Mouse (Mus musculus) myocyte (in vitro differentiated cells): Measurements from ENCODE around the gene Rtl10. TPM values are rescaled to one million over a fixed set of nuclear protein-coding genes. Genes with fewer than 3 reads are reported as not detected.

Source experiments
- H3K27me3 ChIP-seq: one replicate; pipeline ENCODE4 v1.6.1; 2011; ENCODE audit not compliant: control insufficient read depth, insufficient read depth, insufficient read length
- H3K36me3 ChIP-seq: one replicate; pipeline ENCODE4 v1.6.1; 2011; ENCODE audit not compliant: control insufficient read depth, insufficient read depth
- H3K4me2 ChIP-seq: one replicate; pipeline ENCODE4 v1.6.1; 2011; ENCODE audit warnings: low read depth, control low read depth
- H3K4me3 ChIP-seq: one replicate; pipeline ENCODE4 v1.5.1; 2011; ENCODE audit warnings: mild to moderate bottlenecking, control low read depth, moderate library complexity
- H3K79me2 ChIP-seq: one replicate; pipeline ENCODE4 v1.6.1; 2011; ENCODE audit not compliant: control insufficient read depth, insufficient read depth
- H3ac ChIP-seq: one replicate; pipeline ENCODE4 v1.6.1; 2011; ENCODE audit not compliant: control insufficient read depth, insufficient read length
- CEBPB ChIP-seq: IDR thresholded peaks from 2 replicates; pipeline ENCODE4 v1.6.1; 2011; ENCODE audit warnings: mild to moderate bottlenecking, moderate library complexity; ENCODE audit not compliant: poor library complexity, insufficient read depth, severe bottlenecking
- E2F4 ChIP-seq: IDR thresholded peaks from one replicate; pipeline ENCODE4 v1.6.1; 2011; ENCODE audit warnings: mild to moderate bottlenecking, control low read depth, moderate library complexity; ENCODE audit not compliant: insufficient read depth
- MAX ChIP-seq: IDR thresholded peaks from one replicate; pipeline ENCODE4 v1.6.1; 2011; ENCODE audit warnings: low read depth, mild to moderate bottlenecking, control low read depth
- MYOD1 ChIP-seq, 3 experiments: IDR thresholded peaks; one replicate each; pipeline ENCODE4 v1.6.1; 2011; ENCODE audit warnings: control low read depth in 2 of 3, low read depth in 2 of 3, mild to moderate bottlenecking in 2 of 3, moderate library complexity in 1 of 3; ENCODE audit not compliant: insufficient read length in 2 of 3, control insufficient read depth in 1 of 3
- MYOG ChIP-seq, 3 experiments: IDR thresholded peaks; one replicate each; pipeline ENCODE4 v1.6.1; 2011; ENCODE audit warnings: control low read depth in 2 of 3, low read depth in 2 of 3, mild to moderate bottlenecking in 2 of 3; ENCODE audit not compliant: insufficient read length in 2 of 3, control insufficient read depth in 1 of 3, insufficient read depth in 1 of 3
- POLR2A ChIP-seq: IDR thresholded peaks from one replicate; pipeline ENCODE4 v1.6.1; 2011; ENCODE audit warnings: low read depth, mild to moderate bottlenecking, control low read depth, moderate library complexity; ENCODE audit not compliant: insufficient read length
- POLR2AphosphoS2 ChIP-seq: IDR thresholded peaks from one replicate; pipeline ENCODE4 v1.6.1; 2011; ENCODE audit warnings: low read depth, control low read depth; ENCODE audit not compliant: insufficient read length
- REST ChIP-seq: IDR thresholded peaks from one replicate; pipeline ENCODE4 v1.6.1; 2011; ENCODE audit warnings: mild to moderate bottlenecking, control low read depth, moderate library complexity; ENCODE audit not compliant: insufficient read depth, insufficient read length
- SRF ChIP-seq: IDR thresholded peaks from one replicate; pipeline ENCODE4 v1.6.1; 2011; ENCODE audit warnings: low read depth; ENCODE audit not compliant: control insufficient read depth, insufficient read length
- TCF3 ChIP-seq: IDR thresholded peaks from one replicate; pipeline ENCODE4 v1.6.1; 2011; ENCODE audit warnings: low read depth, control low read depth; ENCODE audit not compliant: insufficient read length
- polyA plus RNA-seq: library from polyadenylated mRNA; unstranded; fragments of >200 nt; fragmentation: generic; extraction: Trizol; gene quantifications from one replicate; pipeline ENCODE4 v1.2.1, GENCODE M21; 2012; ENCODE audit warnings: missing spikeins

Gene Rtl10
- polyA plus RNA-seq, 1 experiment, result 2.7 TPM

DNA sequence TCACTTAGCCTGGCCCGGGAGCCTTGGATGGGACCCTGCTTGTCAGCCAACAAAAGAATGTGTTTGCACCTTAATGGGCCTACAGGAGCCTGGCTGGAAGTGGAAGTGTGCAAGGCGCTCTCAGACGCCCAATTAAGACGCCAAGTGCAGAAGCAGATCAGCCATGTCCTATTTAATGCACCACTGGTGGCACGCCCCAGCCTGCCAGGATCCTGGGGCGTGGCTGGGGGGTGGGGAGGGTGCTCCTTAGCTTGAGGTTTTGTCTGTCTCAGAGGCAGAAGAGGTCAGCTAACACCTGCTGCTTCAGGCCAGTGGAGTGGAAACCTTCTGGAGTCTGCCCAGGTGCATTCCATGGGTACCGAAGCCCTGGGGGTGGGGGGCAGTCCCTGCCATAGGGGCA, 19.0 kb upstream of the Rtl10 start:
- no peaks in the 10 kb centered on the region for H3K79me2 ChIP-seq
- no peaks in the 10 kb centered on the region for H3K36me3 ChIP-seq
- no peak overlapping the region for H3ac ChIP-seq
- H3K27me3 ChIP-seq, result no peaks in the 10 kb centered on the region
- no peak overlapping the region for H3K4me3 ChIP-seq
- H3K4me2 ChIP-seq, result no peak overlapping the region
- TF ChIP-seq MYOG (IDR thresholded peaks at IDR 0.05; ENCODE audit: control insufficient read depth in 1 of 3, insufficient read depth in 1 of 3, insufficient read length in 2 of 3, low read depth in 2 of 3) (peak in 1 of 3 experiments; percentile 57), MYOD1 (IDR thresholded peaks at IDR 0.05; ENCODE audit: control insufficient read depth in 1 of 3, insufficient read length in 2 of 3, low read depth in 2 of 3) (peak in 1 of 3 experiments; percentile 73), POLR2AphosphoS2 (no peak)

DNA sequence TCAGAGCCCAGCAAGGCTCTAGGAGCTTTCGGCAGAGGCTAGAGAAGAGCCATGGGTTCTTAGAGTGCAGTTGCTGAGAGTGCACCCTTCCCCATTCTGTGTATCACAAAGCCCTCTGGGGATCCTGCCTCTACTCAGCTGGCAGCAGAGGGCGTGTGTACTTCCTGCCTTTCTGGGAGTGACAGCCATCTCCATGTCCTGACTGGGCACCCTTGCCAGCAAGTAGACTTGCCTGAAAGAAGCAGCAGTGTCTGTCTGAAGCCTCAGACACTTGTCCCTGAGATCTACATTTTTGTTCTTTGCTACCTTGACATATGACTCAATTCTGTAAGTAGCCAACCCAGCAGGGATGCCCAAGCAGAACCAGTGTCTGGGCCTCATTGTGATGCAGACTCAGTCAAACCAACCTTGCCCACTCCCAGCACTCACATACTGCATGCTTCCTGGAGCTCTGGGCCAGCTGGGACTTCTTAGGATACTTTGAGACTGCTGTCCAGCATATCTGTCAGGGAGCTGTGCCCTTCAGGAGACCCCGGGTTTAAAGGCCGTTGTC, 17.7 kb upstream of the Rtl10 start:
- H3ac ChIP-seq, result no peak overlapping the region
- no peaks in the 10 kb centered on the region for H3K36me3 ChIP-seq
- H3K4me2 ChIP-seq, result no peak overlapping the region
- H3K79me2 ChIP-seq, result no peaks in the 10 kb centered on the region
- TF ChIP-seq MYOG (IDR thresholded peaks at IDR 0.05; ENCODE audit: control insufficient read depth in 1 of 3, insufficient read depth in 1 of 3, insufficient read length in 2 of 3, low read depth in 2 of 3) (no peak), POLR2AphosphoS2 (no peak)
- no peak overlapping the region for H3K4me3 ChIP-seq
- H3K27me3 ChIP-seq, result no peaks in the 10 kb centered on the region

DNA sequence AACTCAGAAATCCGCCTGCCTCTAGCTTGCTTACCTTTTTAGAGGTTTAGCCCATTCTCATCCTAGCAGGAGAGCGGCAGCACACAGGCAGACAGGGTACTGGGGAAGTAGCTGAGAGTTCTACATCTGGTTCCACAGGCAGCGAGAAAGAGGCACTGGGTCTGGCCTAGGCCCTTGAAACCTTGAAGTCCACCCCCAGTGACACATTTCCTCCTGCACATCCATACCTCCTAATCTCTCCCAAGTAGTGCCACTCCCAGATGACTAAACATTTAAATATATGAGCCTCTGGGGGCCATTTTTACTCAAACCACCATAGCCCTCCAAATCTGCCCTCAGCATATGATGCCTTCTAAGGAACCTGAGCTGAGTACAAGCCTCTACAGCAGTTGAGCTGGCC, 16.3 kb upstream of the Rtl10 start:
- H3K79me2 ChIP-seq, result no peaks in the 10 kb centered on the region
- no peak overlapping the region for H3K4me3 ChIP-seq
- no peaks in the 10 kb centered on the region for H3K27me3 ChIP-seq
- no peak for TF ChIP-seq MAX
- no peak for TF ChIP-seq MYOG (IDR thresholded peaks at IDR 0.05; ENCODE audit: control insufficient read depth in 1 of 3, insufficient read depth in 1 of 3, insufficient read length in 2 of 3, low read depth in 2 of 3)
- H3ac ChIP-seq, result no peak overlapping the region
- H3K36me3 ChIP-seq, result no peaks in the 10 kb centered on the region
- no peak overlapping the region for H3K4me2 ChIP-seq

DNA sequence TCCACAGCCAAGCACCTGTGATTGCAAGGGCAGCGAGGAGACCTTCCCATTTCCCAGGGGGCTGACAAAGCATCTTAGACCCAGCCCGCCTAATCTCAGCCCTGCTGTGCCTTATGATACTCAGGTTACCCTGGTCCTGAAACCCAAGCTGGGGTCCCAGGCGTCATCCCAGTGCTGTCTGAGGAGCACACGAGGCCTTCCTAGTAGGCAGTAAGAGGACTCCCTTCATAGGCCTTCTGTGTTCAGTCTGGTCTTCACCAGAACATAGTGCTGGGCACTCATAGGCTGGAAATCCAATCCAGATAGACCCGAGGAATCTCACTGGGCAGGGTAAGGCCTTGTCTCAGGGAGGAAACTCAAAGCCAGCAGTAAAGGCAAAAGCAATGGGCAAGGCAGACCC, 14.9 kb upstream of the Rtl10 start:
- TF ChIP-seq SRF, result no peak
- peak in 1 of 3 experiments; percentile 12 for TF ChIP-seq MYOD1 (IDR thresholded peaks at IDR 0.05; ENCODE audit: control insufficient read depth in 1 of 3, insufficient read length in 2 of 3, low read depth in 2 of 3)
- H3K27me3 ChIP-seq, result no peaks in the 10 kb centered on the region
- H3K4me3 ChIP-seq, result no peak overlapping the region
- H3K79me2 ChIP-seq, result no peaks in the 10 kb centered on the region
- H3K4me2 ChIP-seq, result no peak overlapping the region
- no peak overlapping the region for H3ac ChIP-seq
- H3K36me3 ChIP-seq, result no peaks in the 10 kb centered on the region

DNA sequence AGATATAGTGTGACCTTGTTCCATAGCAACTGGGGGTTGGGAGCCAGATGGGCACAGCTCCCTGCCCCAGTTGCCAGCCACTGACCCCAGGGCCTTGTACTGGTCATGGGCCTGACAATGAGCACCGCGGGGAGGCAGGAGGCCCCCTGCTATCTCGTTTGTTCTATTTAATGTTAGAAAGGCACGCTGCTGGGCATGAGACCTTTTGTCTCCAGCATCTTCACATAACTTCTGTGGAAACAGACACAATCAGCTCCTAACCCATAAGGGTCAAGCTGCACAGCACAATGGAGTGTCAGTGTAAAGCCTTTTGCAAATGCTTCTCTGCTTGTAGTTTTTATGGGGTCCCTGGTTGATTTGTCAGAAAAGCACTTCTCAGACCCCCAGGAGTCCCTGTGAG, 14.3 kb upstream of the Rtl10 start:
- Histone ChIP-seq H3K4me3 (no peak overlapping the region), H3ac (no peak overlapping the region), H3K79me2 (no peaks in the 10 kb centered on the region), H3K36me3 (no peaks in the 10 kb centered on the region), H3K27me3 (no peaks in the 10 kb centered on the region), H3K4me2 (no peak overlapping the region)
- TF ChIP-seq MAX (no peak), TCF3 (no peak), E2F4 (no peak), SRF (no peak), MYOD1 (IDR thresholded peaks at IDR 0.05; ENCODE audit: control insufficient read depth in 1 of 3, insufficient read length in 2 of 3, low read depth in 2 of 3) (no peak), REST (no peak)

DNA sequence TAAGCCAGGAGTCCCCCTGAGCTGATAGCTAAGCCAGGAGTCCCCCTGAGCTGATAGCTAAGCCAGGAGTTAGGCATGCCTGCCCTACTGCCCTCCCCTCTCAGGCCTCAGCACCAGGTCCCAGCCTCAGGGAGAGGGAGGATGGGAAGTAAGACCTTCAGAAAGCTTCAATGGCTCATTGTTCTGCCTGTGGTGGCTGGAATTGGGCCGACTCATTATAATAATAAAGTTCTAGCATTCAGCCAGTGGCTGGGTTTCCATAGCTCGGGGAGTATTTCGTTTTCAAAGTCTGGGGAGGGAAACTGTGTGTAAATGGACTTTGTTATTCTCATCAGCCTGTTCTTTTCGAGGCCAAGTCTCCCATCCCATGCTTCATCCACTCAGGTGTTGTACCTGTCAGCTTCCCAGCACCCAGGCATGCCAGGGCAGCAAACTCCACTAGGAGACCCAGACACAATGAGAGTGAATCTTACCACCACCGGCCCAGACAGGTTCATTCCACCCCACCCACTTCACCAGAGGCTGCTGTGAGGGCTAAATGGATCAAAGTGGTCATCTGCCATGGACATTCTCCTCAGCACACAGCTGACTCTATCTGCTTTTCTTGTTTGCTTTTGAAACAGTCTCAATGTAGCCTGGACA, 13.8 kb upstream of the Rtl10 start:
- TF ChIP-seq POLR2AphosphoS2 (no peak), MYOD1 (IDR thresholded peaks at IDR 0.05; ENCODE audit: control insufficient read depth in 1 of 3, insufficient read length in 2 of 3, low read depth in 2 of 3) (no peak), SRF (no peak), TCF3 (no peak), CEBPB (no peak), REST (no peak), POLR2A (no peak)

More for the DNA sequence above, 13.8 kb upstream of the Rtl10 start:
- Histone ChIP-seq H3K4me2 (no peak overlapping the region), H3ac (no peak overlapping the region), H3K4me3 (no peak overlapping the region), H3K27me3 (no peaks in the 10 kb centered on the region), H3K36me3 (no peaks in the 10 kb centered on the region), H3K79me2 (no peaks in the 10 kb centered on the region)
